Mouse (Mus musculus) olfactory bulb, adult 2 months (tissue): Measurements from ENCODE around the gene Ctcfl.

Experiments
- CTCF ChIP-seq: fragments of 200-500 bp; IDR thresholded peaks from 2 replicates; pipeline ENCODE4 v1.5.1; 2012; ENCODE audit warnings: low read depth, mild to moderate bottlenecking, low read length, moderate library complexity; ENCODE audit not compliant: insufficient read depth
- POLR2A ChIP-seq: fragments of 200-500 bp; IDR thresholded peaks from 2 replicates; pipeline ENCODE4 v1.6.1; 2012; ENCODE audit warnings: mild to moderate bottlenecking, low read depth, low read length, moderate library complexity; ENCODE audit not compliant: insufficient read depth

DNA sequence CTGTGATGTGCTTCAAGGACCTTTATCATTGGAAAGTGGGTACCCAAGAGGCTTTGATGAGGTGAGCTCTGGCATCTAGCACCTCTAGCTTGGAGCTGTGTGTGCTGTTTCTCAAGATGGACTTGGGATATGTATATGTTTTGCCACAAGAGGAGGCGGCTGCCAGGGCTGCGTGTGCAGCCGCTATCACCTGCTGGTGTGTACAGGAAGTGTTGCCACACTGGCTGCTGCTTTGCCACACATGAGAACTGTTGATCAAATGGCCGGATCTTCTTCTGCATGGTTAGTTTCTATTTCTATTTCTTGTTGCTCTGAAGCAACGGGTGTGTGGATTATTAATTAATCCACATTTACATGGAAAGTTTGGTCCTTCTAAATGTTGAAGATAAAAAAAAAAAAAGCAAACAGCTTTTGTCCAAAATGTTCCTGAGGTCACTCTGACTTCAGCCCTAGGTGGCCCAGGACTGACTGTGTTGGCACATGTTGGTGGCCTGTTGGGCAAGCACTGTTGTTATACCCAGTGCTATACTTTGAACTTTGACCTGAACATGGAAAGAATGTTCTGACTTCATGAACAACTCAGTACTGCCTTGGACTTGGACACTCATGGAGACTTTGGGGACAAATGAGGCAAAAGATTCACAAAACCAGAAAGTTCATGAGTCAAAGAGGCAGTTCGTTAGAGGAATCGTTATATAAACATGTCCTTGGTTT lies 4.9 kb upstream of the Ctcfl start:
- TF ChIP-seq CTCF (no peak), POLR2A (no peak)
